Mouse (Mus musculus) hindbrain, embryonic 16.5 days (tissue): ENCODE measurements around the gene Ppp1r35. TPM values are rescaled to one million over a fixed set of nuclear protein-coding genes. Genes with fewer than 3 reads are reported as not detected.

Source experiments
- ATAC-seq: fragments of 200-750 bp; cut with Nextera tagmentation; 2 replicates; pipeline ENCODE4 v1.8.0; 2017; ENCODE audit warnings: moderate TSS enrichment, moderate library complexity
- H3K27ac ChIP-seq: fragments of 300-500 bp; sonication (generic); 2 replicates; pipeline ENCODE4 v1.5.1; 2014; ENCODE audit warnings: low read depth, mild to moderate bottlenecking, control low read depth, low read length, moderate library complexity
- H3K27me3 ChIP-seq: fragments of 300-500 bp; sonication (generic); replicated peaks from 2 replicates; pipeline ENCODE4 v1.6.1; 2014; ENCODE audit warnings: low read length; ENCODE audit not compliant: control insufficient read depth, insufficient read depth
- H3K36me3 ChIP-seq: fragments of 300-500 bp; sonication (generic); 2 replicates; pipeline ENCODE4 v1.6.1; 2014; ENCODE audit warnings: mild to moderate bottlenecking, low read length, moderate library complexity, mixed read lengths; ENCODE audit not compliant: control insufficient read depth, insufficient read depth
- H3K4me1 ChIP-seq: fragments of 300-500 bp; sonication (generic); 2 replicates; pipeline ENCODE4 v1.6.1; 2014; ENCODE audit warnings: low read depth, low read length; ENCODE audit not compliant: control insufficient read depth, insufficient read depth
- H3K4me2 ChIP-seq: fragments of 300-500 bp; sonication (generic); 2 replicates; pipeline ENCODE4 v1.6.1; 2014; ENCODE audit warnings: mild to moderate bottlenecking, low read length, control low read depth, moderate library complexity
- H3K4me3 ChIP-seq: fragments of 300-500 bp; sonication (generic); 2 replicates; pipeline ENCODE4 v1.5.1; 2014; ENCODE audit warnings: mild to moderate bottlenecking, low read length, control low read depth, moderate library complexity
- H3K9ac ChIP-seq: fragments of 300-500 bp; sonication (generic); 2 replicates; pipeline ENCODE4 v1.6.1; 2014; ENCODE audit warnings: low read depth, mild to moderate bottlenecking, control low read depth, low read length, moderate library complexity
- H3K9me3 ChIP-seq: fragments of 300-500 bp; sonication (generic); 2 replicates; pipeline ENCODE4 v1.6.1; 2014; ENCODE audit warnings: mild to moderate bottlenecking, low read length, moderate library complexity; ENCODE audit not compliant: control insufficient read depth
- WGBS: fragments of 180-500 bp; shearing (Covaris S2); extraction: QIAGEN DNeasy Blood & Tissue Kit; methylation state at CpG from one replicate; pipeline ENCODE4 v1.1.7; 2014; 5-methylcytosine and 5-hydroxymethylcytosine counted together
- polyA plus RNA-seq: library from polyadenylated mRNA; unstranded; fragments of >200 nt; fragmentation: Nextera tagmentation; extraction: Ambion mirVana; gene quantifications from 2 replicates; pipeline ENCODE4 v1.2.1, GENCODE M21; 2015

Gene Ppp1r35
- polyA plus RNA-seq, 1 experiment from 2014 or later: 41.8 TPM

DNA sequence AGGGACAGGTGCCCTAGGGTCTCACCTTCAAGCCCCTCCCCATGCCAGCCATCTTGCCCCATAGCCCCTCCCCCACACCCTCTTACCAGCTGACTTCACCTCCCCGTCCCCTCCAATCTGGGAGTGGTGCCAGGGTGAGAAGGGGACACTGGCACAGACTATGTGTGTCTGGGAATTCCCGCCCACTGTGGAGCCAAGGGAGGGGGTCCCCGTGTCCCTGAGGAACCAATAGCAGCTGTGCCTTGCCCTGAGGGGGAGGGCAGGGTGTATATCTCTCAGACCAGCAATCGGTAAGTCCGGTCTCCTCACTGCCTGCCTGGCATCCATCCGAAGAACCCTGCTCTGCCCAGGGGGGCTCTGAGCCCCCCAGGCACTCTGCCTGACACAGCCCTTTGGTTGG lies 20.8 kb upstream of the Ppp1r35 start:
- no peak overlapping the region for H3K9ac ChIP-seq
- H3K27me3 ChIP-seq: no peaks in the 10 kb centered on the region
- peaks cover 5% of the 10 kb centered on the region for H3K4me1 ChIP-seq
- H3K4me2 ChIP-seq: peak overlapping the region; percentile 35
- H3K27ac ChIP-seq: peak overlapping the region; percentile 26; the same call in 1 of the 2 replicates
- peak; percentile 75 for ATAC-seq
- 51% methylated on average over 6 of the region's 6 CpGs for WGBS
- H3K36me3 ChIP-seq: no peaks in the 10 kb centered on the region; the same call in 1 of the 2 replicates
- no peaks in the 10 kb centered on the region for H3K9me3 ChIP-seq
- H3K4me3 ChIP-seq: peak overlapping the region; percentile 10; the same call in 1 of the 2 replicates

DNA sequence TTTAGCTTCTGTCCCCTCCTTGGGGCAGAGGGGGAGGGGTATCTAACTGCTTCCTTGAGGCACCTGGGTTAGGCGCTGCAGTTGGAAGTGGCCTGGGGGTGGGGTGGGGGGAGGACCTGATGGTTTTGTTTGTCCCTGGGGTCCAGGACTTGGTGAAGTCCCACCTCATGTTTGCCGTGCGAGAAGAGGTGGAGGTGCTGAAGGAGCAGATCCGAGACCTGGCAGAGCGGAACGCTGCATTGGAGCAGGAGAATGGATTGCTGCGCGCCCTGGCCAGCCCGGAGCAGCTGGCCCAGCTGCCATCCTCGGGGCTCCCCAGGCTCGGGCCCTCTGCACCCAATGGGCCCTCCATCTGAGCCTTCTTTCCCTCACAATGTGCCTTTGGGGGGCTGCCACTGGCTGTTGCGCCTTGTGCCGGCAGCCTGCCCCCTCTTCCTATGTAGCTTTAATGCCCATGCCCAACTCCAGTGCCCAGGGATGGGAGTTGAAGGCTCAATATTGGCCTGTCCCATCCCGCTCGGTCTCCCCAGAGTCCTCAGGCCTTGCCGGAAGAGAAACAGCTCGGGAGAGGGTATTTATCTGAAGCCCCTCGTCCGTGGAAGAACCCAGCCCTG lies 19.6 kb upstream of the Ppp1r35 start:
- Histone ChIP-seq H3K4me3 (no peak overlapping the region), H3K27ac (peak overlapping the region; percentile 79), H3K9me3 (no peaks in the 10 kb centered on the region), H3K9ac (0 out of 2 replicates have a peak overlapping the region, but pooled peaks have one; percentile 18), H3K27me3 (no peaks in the 10 kb centered on the region), H3K4me1 (peaks cover 5% of the 10 kb centered on the region), H3K4me2 (peak overlapping the region; percentile 35; the same call in 1 of the 2 replicates), H3K36me3 (no peaks in the 10 kb centered on the region; the same call in 1 of the 2 replicates)
- WGBS: 86% methylated on average over 19 of the region's 19 CpGs
- ATAC-seq: no peak

DNA sequence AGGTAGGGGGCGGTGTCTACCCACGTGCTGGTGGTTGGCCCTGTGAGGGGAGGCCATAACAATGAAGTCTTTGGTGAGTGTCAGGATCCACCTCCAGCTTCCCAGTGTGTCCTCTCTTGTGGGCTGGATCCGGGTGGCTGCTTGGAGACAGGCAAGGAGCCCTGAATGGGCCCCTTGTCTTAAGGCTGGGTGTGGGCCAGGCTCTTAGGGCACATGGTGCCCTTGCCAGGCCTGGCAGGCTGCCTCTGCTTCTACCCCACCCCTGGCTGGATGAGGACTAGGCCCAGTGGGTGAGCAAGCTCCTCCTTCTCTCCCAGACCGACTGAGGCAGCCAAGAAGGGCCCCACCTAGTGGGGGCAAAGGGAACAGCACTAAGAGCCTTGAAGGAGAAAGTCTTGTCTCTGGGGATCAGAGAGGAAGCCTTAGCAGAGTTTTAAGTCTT lies 18.7 kb upstream of the Ppp1r35 start:
- 20% methylated on average over 4 of the region's 4 CpGs for WGBS

DNA sequence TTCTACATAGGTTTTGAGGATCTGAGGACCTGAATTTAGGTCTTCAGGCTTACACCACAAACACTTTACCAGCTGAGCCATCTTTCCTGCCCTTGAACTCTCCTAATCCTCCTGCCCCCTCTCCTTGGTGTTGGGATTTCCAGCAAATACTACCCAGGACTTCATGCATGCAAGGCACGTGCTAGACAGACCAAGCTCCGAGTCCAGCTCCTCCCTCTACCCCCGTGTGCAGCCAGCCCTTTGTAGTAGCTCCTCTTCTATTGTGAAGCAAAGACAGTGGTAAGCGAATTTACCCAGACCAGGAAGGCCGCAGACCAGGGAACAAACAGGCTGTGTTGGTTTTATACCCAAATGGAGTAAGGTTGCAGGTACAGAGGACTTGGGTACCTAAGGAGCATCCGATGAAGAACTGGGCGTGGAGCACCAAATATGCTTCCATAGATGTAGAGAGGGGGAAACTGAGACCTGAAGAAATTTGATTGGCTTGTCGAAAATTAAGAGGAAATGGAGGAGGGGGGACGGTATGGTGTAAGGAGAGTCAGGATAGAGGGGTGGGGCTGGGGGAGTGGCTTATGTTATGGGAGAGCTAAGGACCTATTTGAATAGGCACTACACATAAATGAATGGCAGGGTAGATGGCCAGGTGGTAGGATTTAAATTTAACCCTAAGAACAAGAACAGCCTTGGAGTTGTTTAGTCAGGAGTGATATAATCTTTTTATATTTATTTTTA lies 13.9 kb upstream of the Ppp1r35 start:
- H3K4me3 ChIP-seq: no peak overlapping the region
- no peaks in the 10 kb centered on the region for H3K9me3 ChIP-seq
- no peak for ATAC-seq
- no peaks in the 10 kb centered on the region for H3K27me3 ChIP-seq
- no peak overlapping the region for H3K4me2 ChIP-seq
- no peaks in the 10 kb centered on the region for H3K36me3 ChIP-seq
- no peak overlapping the region for H3K9ac ChIP-seq
- peaks cover 2% of the 10 kb centered on the region; the same call in 1 of the 2 replicates for H3K4me1 ChIP-seq
- 51% methylated on average over 9 of the region's 9 CpGs for WGBS
- H3K27ac ChIP-seq: no peak overlapping the region

More for the DNA sequence above, 18.7 kb upstream of the Ppp1r35 start:
- peak; percentile 94 for ATAC-seq
- Histone ChIP-seq H3K36me3 (no peaks in the 10 kb centered on the region; the same call in 1 of the 2 replicates), H3K4me3 (no peak overlapping the region), H3K4me1 (peaks cover 5% of the 10 kb centered on the region), H3K4me2 (no peak overlapping the region), H3K9ac (no peak overlapping the region), H3K27ac (peak overlapping the region; percentile 79; the same call in 1 of the 2 replicates), H3K9me3 (no peaks in the 10 kb centered on the region), H3K27me3 (no peaks in the 10 kb centered on the region)

DNA sequence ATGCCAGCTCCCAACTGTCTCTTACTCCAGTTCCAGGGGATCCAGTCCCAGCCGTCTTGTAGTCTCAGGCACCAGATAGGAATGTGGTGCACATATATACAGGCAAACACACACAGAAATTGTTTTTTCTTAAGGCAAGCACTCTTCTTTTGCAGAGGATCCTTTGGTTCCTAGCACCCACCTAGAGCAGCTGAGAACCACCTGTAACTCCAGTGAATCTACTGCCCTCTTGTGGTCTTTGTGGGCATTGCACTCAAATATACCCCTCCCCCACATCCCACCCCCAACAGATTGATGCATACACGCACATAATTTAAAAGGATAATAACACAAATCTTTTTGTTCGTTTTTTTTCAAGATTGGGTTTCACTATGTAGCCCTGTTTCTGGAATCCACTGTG lies 12.4 kb upstream of the Ppp1r35 start:
- Histone ChIP-seq H3K27me3 (no peaks in the 10 kb centered on the region), H3K4me2 (no peak overlapping the region), H3K4me3 (no peak overlapping the region), H3K36me3 (no peaks in the 10 kb centered on the region), H3K4me1 (peaks cover 2% of the 10 kb centered on the region; the same call in 1 of the 2 replicates), H3K9me3 (no peaks in the 10 kb centered on the region), H3K27ac (no peak overlapping the region), H3K9ac (no peak overlapping the region)
- no peak for ATAC-seq
- 65% methylated on average over 3 of the region's 3 CpGs for WGBS

DNA sequence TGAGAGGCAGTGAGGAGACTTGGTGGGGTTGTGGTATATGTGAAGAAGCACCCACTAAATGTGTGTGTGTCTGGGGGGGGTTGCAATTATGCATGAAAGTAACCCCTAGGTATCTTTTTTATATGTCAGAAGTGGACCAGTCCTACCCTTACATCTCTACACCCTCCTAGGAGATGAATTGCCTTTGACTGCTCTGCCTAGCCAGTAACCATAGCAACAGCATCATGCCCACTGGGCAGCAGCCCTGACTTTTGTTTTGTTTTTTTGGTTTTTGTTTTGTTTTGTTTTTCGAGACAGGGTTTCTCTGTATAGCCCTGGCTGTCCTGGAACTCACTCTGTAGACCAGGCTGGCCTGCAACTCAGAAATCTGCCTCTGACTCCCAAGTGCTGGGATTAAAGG lies 10.2 kb upstream of the Ppp1r35 start:
- Histone ChIP-seq H3K9me3 (no peaks in the 10 kb centered on the region), H3K27ac (no peak overlapping the region), H3K4me3 (no peak overlapping the region), H3K4me2 (no peak overlapping the region), H3K27me3 (no peaks in the 10 kb centered on the region), H3K9ac (no peak overlapping the region), H3K36me3 (no peaks in the 10 kb centered on the region), H3K4me1 (peaks cover 2% of the 10 kb centered on the region; the same call in 1 of the 2 replicates)
- 7% methylated on average over 1 of the region's 1 CpGs for WGBS
- ATAC-seq: peak; percentile 65

DNA sequence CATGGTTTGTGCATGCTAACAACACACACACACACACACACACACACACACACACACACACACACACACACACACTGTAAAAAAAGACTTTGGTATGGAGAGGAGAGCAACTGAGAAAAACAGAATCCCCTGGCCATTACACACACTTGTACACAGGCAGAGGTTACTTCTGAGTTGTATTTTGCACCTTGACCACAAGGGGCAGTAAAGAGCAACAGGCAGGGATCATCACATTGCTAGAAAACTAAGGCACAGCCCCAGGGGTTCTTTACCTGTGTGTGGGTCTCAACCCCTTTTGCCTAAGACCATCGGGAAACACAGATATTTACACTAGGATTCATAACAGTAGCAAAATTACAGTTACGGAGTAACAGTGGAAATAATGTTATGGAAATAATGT lies 7.9 kb upstream of the Ppp1r35 start:
- WGBS: 50% methylated on average over 2 of the region's 2 CpGs
- 0 out of 2 replicates have a peak, but pooled peaks have one; percentile 54 for ATAC-seq
- Histone ChIP-seq H3K27me3 (no peaks in the 10 kb centered on the region), H3K4me1 (peaks cover 2% of the 10 kb centered on the region; the same call in 1 of the 2 replicates), H3K36me3 (no peaks in the 10 kb centered on the region), H3K27ac (no peak overlapping the region), H3K4me3 (no peak overlapping the region), H3K4me2 (no peak overlapping the region), H3K9ac (no peak overlapping the region), H3K9me3 (no peaks in the 10 kb centered on the region)

DNA sequence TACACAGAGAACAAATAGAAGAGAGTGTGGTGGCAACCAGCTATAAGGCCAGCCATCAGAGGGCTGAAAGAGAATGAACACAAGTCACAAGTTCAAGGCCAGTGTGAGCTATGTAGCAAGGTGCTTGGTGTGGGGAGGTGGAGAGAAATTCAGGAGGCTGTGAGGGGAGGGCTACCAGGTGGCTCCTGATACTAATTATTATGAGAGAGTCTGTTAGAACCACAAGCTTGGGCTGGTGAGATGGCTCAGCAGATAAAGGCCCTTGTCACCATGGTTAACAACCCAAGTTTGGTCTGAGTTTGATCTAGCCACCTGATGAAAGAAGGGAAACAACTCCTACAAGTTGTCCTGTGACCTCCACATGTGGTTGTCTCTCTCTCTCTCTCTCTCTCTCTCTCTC lies 5.9 kb upstream of the Ppp1r35 start:
- ATAC-seq: no peak
- H3K4me3 ChIP-seq: no peak overlapping the region
- no peaks in the 10 kb centered on the region for H3K27me3 ChIP-seq
- no peaks in the 10 kb centered on the region for H3K9me3 ChIP-seq
- H3K4me1 ChIP-seq: peaks cover 2% of the 10 kb centered on the region; the same call in 1 of the 2 replicates
- no peak overlapping the region for H3K9ac ChIP-seq
- H3K36me3 ChIP-seq: no peaks in the 10 kb centered on the region
- H3K27ac ChIP-seq: no peak overlapping the region
- no peak overlapping the region for H3K4me2 ChIP-seq

DNA sequence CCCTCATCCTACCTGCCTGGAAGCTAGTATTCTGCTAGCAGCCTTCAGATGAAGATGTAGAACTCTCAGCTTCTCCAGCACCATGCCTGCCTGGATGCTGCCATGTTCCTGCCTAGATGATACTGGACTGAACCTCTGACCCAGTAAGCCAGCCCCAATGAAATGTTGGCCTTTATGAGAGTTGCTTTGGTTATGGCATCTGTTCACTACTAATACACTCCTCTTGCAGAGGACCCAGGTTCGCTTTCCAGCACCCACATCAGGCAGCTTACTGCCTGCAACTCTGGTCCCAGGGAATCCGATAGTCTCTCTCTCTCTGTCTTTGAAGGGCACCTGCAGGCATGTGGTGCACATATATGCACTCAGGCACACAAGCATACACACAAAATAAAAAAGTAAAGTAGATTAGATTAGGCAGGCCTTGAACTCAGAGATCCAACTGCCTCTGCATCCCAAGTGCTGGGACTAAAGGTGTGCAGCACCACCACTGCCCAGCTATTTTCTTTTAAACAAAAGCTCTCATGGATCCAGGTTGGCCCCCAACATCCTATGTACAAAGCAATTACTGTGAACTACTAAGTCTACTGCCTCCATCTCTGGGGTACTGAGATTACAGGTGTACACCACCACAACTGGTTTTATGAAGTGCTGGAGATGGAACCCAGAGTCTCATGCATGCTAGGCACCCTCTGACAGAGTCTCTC lies 2.9 kb upstream of the Ppp1r35 start:
- ATAC-seq: no peak
- no peak overlapping the region for H3K9ac ChIP-seq
- H3K27me3 ChIP-seq: no peaks in the 10 kb centered on the region
- H3K4me3 ChIP-seq: no peak overlapping the region
- no peak overlapping the region for H3K4me2 ChIP-seq
- H3K27ac ChIP-seq: no peak overlapping the region
- WGBS: 89% methylated on average over 2 of the region's 2 CpGs
- peaks cover 9% of the 10 kb centered on the region for H3K4me1 ChIP-seq
- no peaks in the 10 kb centered on the region for H3K36me3 ChIP-seq
- H3K9me3 ChIP-seq: no peaks in the 10 kb centered on the region
